Mouse (Mus musculus) limb, embryonic 10.5 days (tissue): ENCODE data around the gene Dpagt1. TPM values are rescaled to one million over a fixed set of nuclear protein-coding genes. Genes with fewer than 3 reads are reported as not detected.

ENCODE experiments used
- DNase-seq: peaks from one replicate; pipeline ENCODE4 v3.0.0-alpha.2; 2017; ENCODE audit warnings: low spot score
- H3K27ac ChIP-seq: fragments of 300-500 bp; sonication (generic); 2 replicates; pipeline ENCODE4 v1.5.1; 2016; ENCODE audit warnings: mild to moderate bottlenecking
- H3K27me3 ChIP-seq: fragments of 300-500 bp; sonication (generic); 2 replicates; pipeline ENCODE4 v1.6.1; 2016; ENCODE audit warnings: low read depth, mild to moderate bottlenecking; ENCODE audit not compliant: poor library complexity, severe bottlenecking
- H3K36me3 ChIP-seq: fragments of 300-500 bp; sonication (generic); 2 replicates; pipeline ENCODE4 v1.6.1; 2016; ENCODE audit warnings: mild to moderate bottlenecking, moderate library complexity
- H3K4me1 ChIP-seq: fragments of 300-500 bp; sonication (generic); 2 replicates; pipeline ENCODE4 v1.6.1; 2016
- H3K4me3 ChIP-seq: fragments of 300-500 bp; sonication (generic); 2 replicates; pipeline ENCODE4 v1.5.1; 2016; ENCODE audit warnings: mild to moderate bottlenecking, moderate library complexity
- H3K9me3 ChIP-seq: fragments of 300-500 bp; sonication (generic); replicated peaks from 2 replicates; pipeline ENCODE4 v1.6.1; 2016; ENCODE audit warnings: mild to moderate bottlenecking
- WGBS: fragments of 180-500 bp; shearing (Covaris S2); methylation state at CpG from one replicate; pipeline ENCODE4 v1.1.7; 2016; 5-methylcytosine and 5-hydroxymethylcytosine counted together
- polyA plus RNA-seq: library from polyadenylated mRNA; unstranded; fragments of >200 nt; fragmentation: Nextera tagmentation; extraction: Ambion mirVana; gene quantifications from 2 replicates; pipeline ENCODE4 v1.2.1, GENCODE M21; 2016

Gene Dpagt1
- polyA plus RNA-seq, 1 experiment from 2014 or later = 46.9 TPM

GRCm38 (mm10) chr9:44309756-44310155, 16.1 kb upstream of the Dpagt1 start:
- Histone ChIP-seq H3K4me1 (peaks cover 19% of the 10 kb centered on the region), H3K36me3 (peaks cover 24% of the 10 kb centered on the region), H3K27me3 (peaks cover 17% of the 10 kb centered on the region; the same call in 1 of the 2 replicates), H3K9me3 (no peaks in the 10 kb centered on the region), H3K4me3 (no peak overlapping the region), H3K27ac (no peak overlapping the region)
- 61% methylated on average over 3 of the region's 3 CpGs for WGBS
- DNase-seq = no peak

- no peak for DNase-seq
- Histone ChIP-seq H3K36me3 (peaks cover 34% of the 10 kb centered on the region), H3K4me3 (peak overlapping the region; percentile 29; the same call in 1 of the 2 replicates), H3K27me3 (peaks cover 17% of the 10 kb centered on the region; the same call in 1 of the 2 replicates), H3K9me3 (no peaks in the 10 kb centered on the region), H3K27ac (0 out of 2 replicates have a peak overlapping the region, but pooled peaks have one; percentile 32), H3K4me1 (peaks cover 17% of the 10 kb centered on the region)
- 27% methylated on average over 10 of the region's 10 CpGs for WGBS
These were observed 15.1 kb upstream of the Dpagt1 start for GRCm38 (mm10) chr9:44310750-44311135.

- H3K27ac ChIP-seq = peak overlapping the region; percentile 56
- H3K9me3 ChIP-seq = no peaks in the 10 kb centered on the region
- WGBS = 11% methylated on average over 27 of the region's 27 CpGs
- H3K4me3 ChIP-seq = peak overlapping the region; percentile 29; the same call in 1 of the 2 replicates
- H3K27me3 ChIP-seq = peaks cover 17% of the 10 kb centered on the region; the same call in 1 of the 2 replicates
- peaks cover 17% of the 10 kb centered on the region for H3K4me1 ChIP-seq
- peaks cover 41% of the 10 kb centered on the region for H3K36me3 ChIP-seq
- DNase-seq = peak; percentile 42
These were observed 14.4 kb upstream of the Dpagt1 start for GRCm38 (mm10) chr9:44311136-44312134.

- Histone ChIP-seq H3K36me3 (peaks cover 51% of the 10 kb centered on the region), H3K4me1 (peaks cover 32% of the 10 kb centered on the region), H3K27ac (no peak overlapping the region), H3K9me3 (no peaks in the 10 kb centered on the region), H3K4me3 (no peak overlapping the region), H3K27me3 (peaks cover 24% of the 10 kb centered on the region)
- DNase-seq = no peak
- 77% methylated on average over 19 of the region's 19 CpGs for WGBS
These were observed 12.2 kb upstream of the Dpagt1 start for GRCm38 (mm10) chr9:44313476-44314256.

- Histone ChIP-seq H3K27me3 (peaks cover 30% of the 10 kb centered on the region), H3K4me1 (peaks cover 37% of the 10 kb centered on the region), H3K4me3 (no peak overlapping the region), H3K36me3 (peaks cover 51% of the 10 kb centered on the region), H3K27ac (no peak overlapping the region), H3K9me3 (no peaks in the 10 kb centered on the region)
- DNase-seq = no peak
- 80% methylated on average over 4 of the region's 4 CpGs for WGBS
These were observed 11.6 kb upstream of the Dpagt1 start for GRCm38 (mm10) chr9:44314257-44314547.

GRCm38 (mm10) chr9:44314910-44315309, 10.9 kb upstream of the Dpagt1 start:
- no peaks in the 10 kb centered on the region for H3K9me3 ChIP-seq

GRCm38 (mm10) chr9:44317452-44317851, 8.4 kb upstream of the Dpagt1 start:
- WGBS = 70% methylated on average over 4 of the region's 4 CpGs

More at GRCm38 (mm10) chr9:44314910-44315309, 10.9 kb upstream of the Dpagt1 start:
- WGBS = 90% methylated on average over 18 of the region's 18 CpGs
- H3K27ac ChIP-seq = no peak overlapping the region
- H3K27me3 ChIP-seq = peaks cover 30% of the 10 kb centered on the region
- H3K36me3 ChIP-seq = peaks cover 51% of the 10 kb centered on the region
- peaks cover 43% of the 10 kb centered on the region for H3K4me1 ChIP-seq
- no peak overlapping the region for H3K4me3 ChIP-seq
- peak; percentile 22 for DNase-seq

GRCm38 (mm10) chr9:44318076-44318825, 7.6 kb upstream of the Dpagt1 start:
- Histone ChIP-seq H3K4me3 (peak overlapping the region; percentile 75; the same call in 1 of the 2 replicates), H3K9me3 (no peaks in the 10 kb centered on the region), H3K36me3 (peaks cover 41% of the 10 kb centered on the region), H3K4me1 (peaks cover 33% of the 10 kb centered on the region), H3K27ac (no peak overlapping the region), H3K27me3 (peaks cover 13% of the 10 kb centered on the region)
- WGBS = 64% methylated on average over 5 of the region's 5 CpGs
- no peak for DNase-seq

More at GRCm38 (mm10) chr9:44317452-44317851, 8.4 kb upstream of the Dpagt1 start:
- H3K27ac ChIP-seq = no peak overlapping the region
- DNase-seq = no peak
- H3K36me3 ChIP-seq = peaks cover 49% of the 10 kb centered on the region
- H3K4me1 ChIP-seq = peaks cover 33% of the 10 kb centered on the region
- 0 out of 2 replicates have a peak overlapping the region, but pooled peaks have one; percentile 5 for H3K4me3 ChIP-seq
- H3K27me3 ChIP-seq = peaks cover 17% of the 10 kb centered on the region
- H3K9me3 ChIP-seq = no peaks in the 10 kb centered on the region

- H3K36me3 ChIP-seq = peaks cover 36% of the 10 kb centered on the region
- 28% methylated on average over 3 of the region's 3 CpGs for WGBS
- peaks cover 33% of the 10 kb centered on the region for H3K4me1 ChIP-seq
- DNase-seq = no peak
- H3K4me3 ChIP-seq = peak overlapping the region; percentile 75
- no peaks in the 10 kb centered on the region for H3K9me3 ChIP-seq
- no peak overlapping the region for H3K27ac ChIP-seq
- peaks cover 13% of the 10 kb centered on the region for H3K27me3 ChIP-seq
These were observed 7.1 kb upstream of the Dpagt1 start for GRCm38 (mm10) chr9:44318826-44319095.

GRCm38 (mm10) chr9:44319105-44319886, 6.5 kb upstream of the Dpagt1 start:
- H3K9me3 ChIP-seq = no peaks in the 10 kb centered on the region
- WGBS = 3% methylated on average over 37 of the region's 37 CpGs
- peaks cover 33% of the 10 kb centered on the region for H3K4me1 ChIP-seq
- H3K36me3 ChIP-seq = peaks cover 31% of the 10 kb centered on the region
- peaks cover 13% of the 10 kb centered on the region for H3K27me3 ChIP-seq
- H3K27ac ChIP-seq = peak overlapping the region; percentile 77
- peak; percentile 66 for DNase-seq
- peak overlapping the region; percentile 75 for H3K4me3 ChIP-seq

- peaks cover 23% of the 10 kb centered on the region for H3K36me3 ChIP-seq
- H3K4me1 ChIP-seq = peaks cover 33% of the 10 kb centered on the region
- WGBS = under 1% methylated on average over 67 of the region's 67 CpGs
These were observed 5.7 kb upstream of the Dpagt1 start, which contains the start of gene C2cd2l for GRCm38 (mm10) chr9:44319887-44320798. Gene C2cd2l (minus strand): TSS chr9:44320285.

More at GRCm38 (mm10) chr9:44319887-44320798, 5.7 kb upstream of the Dpagt1 start, which contains the start of gene C2cd2l:
- peaks cover 13% of the 10 kb centered on the region for H3K27me3 ChIP-seq
- peak within 1 kb of the TSS; percentile 75 for H3K4me3 ChIP-seq
- H3K9me3 ChIP-seq = no peaks in the 10 kb centered on the region
- H3K27ac ChIP-seq = peak within 1 kb of the TSS; percentile 77
- peak; percentile 94 for DNase-seq
